Mouse (Mus musculus) large intestine, adult 2 months (tissue): ENCODE results near the gene Tead4. TPM values are rescaled to one million over a fixed set of nuclear protein-coding genes. Genes with fewer than 3 reads are reported as not detected.

Experiments used
- DNase-seq: peaks from one replicate; pipeline ENCODE4 v3.0.0-alpha.2; 2012; ENCODE audit warnings: low read depth, low spot score
- WGBS: fragments of 180-500 bp; shearing (Covaris S2); methylation state at CpG from one replicate; pipeline ENCODE4 v1.1.7; 2018; 5-methylcytosine and 5-hydroxymethylcytosine counted together
- polyA plus RNA-seq: library from polyadenylated mRNA; depleted of rRNA; stranded (reverse); fragments of >200 nt; gene quantifications from 2 replicates; pipeline ENCODE4 v1.2.3, GENCODE M21; 2012; rRNA removed

Tead4 gene
- polyA plus RNA-seq, 1 experiment, result 0.77 TPM

GRCm38 (mm10) chr6:128183521-128183920 is 117.1 kb downstream of the Tead4 start:
- DNase-seq, result no peak
- 23% methylated on average over 2 of the region's 2 CpGs for WGBS

DNA sequence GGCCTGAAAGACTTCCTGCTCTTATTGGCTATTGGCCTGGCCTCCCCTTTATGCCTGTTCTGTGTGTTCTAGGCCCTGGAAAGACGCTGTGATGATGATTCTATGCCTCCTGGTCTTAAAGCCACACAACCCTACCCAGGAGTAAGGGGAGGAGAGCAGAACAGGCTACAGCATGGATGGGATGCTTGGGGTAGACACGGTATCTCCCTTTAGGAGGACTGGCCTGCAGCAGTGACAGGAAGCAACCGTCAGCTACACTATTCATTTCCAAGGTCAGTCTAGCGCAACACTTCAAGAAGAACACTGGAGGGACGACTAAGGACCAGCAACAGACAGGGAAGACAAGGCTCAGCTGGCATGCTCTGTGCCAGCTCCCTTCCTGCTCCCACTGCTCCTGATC is 119.4 kb downstream of the Tead4 start:
- WGBS, result 67% methylated on average over 5 of the region's 5 CpGs
- no peak for DNase-seq

DNA sequence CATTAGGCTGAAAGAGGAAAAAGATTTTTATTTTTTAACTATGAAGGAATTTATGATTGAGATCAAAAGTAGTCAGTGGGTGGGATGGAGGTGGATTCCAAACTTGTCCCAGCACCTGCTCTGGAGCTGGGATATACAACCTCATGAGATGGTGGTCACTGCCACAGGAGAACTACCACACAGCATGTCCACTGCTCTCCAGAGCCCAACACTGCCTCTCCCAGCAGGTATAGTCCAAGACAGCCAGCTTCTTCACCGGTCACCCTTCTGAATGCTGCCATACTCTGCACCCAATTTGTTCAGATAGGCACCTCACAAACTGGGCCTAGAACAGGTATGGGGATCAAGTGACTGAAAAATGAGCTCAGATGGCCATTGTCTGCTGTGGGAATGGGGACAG is 121.0 kb downstream of the Tead4 start:
- WGBS, result 100% methylated on average over 1 of the region's 1 CpGs
- no peak for DNase-seq

DNA sequence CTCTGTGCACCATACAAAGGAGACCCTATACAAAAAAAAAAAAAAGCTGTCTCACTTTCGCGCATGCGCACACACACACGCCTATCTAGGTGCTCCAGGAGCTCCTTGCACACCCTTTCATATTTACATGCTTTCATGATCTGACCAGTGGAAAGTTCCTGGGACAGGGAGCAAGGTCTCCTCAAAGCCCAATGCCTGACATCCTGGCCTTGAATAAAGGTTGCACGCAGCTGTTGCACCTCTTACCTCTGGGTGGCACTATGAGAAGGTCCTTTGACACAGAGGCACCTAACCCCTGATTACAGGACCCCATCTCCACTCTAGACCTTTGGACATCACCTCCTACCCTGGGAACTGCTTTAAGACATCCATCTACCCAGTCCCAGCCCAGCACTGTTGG is 121.4 kb downstream of the Tead4 start:
- no peak for DNase-seq
- WGBS, result 79% methylated on average over 5 of the region's 5 CpGs

- DNase-seq, result no peak
- WGBS, result 96% methylated on average over 2 of the region's 2 CpGs
Measured at GRCm38 (mm10) chr6:128178681-128179080, 121.9 kb downstream of the Tead4 start.

Other genes starting within 250 kb of the Tead4 start
- gene Tspan9, start 157.2 kb downstream of the Tead4 start, polyA plus RNA-seq, result 28.9 and 34.7 TPM in 2 replicates
- gene Tulp3, start 55.0 kb upstream of the Tead4 start, polyA plus RNA-seq, result 4.0 and 4.7 TPM in 2 replicates
- 16.7 and 21.3 TPM in 2 replicates for gene Rhno1, start 62.1 kb upstream of the Tead4 start, polyA plus RNA-seq
- gene Foxm1, start 62.1 kb upstream of the Tead4 start, polyA plus RNA-seq, result 24.8 and 30.4 TPM in 2 replicates
- gene Tex52, start 74.6 kb upstream of the Tead4 start, polyA plus RNA-seq, result 0.06 and 0.22 TPM in 2 replicates
- not detected in 2 replicates for gene Gm44596, start 74.7 kb upstream of the Tead4 start, polyA plus RNA-seq
- gene Nrip2, start 98.5 kb upstream of the Tead4 start, polyA plus RNA-seq, result 0.51 and 0.69 TPM in 2 replicates
- gene Itfg2, start 124.1 kb upstream of the Tead4 start, polyA plus RNA-seq, result 18.7 and 19.3 TPM in 2 replicates
- 162 and 189 TPM in 2 replicates for gene Fkbp4, start 137.9 kb upstream of the Tead4 start, polyA plus RNA-seq
- gene Pzp, start 225.9 kb upstream of the Tead4 start, polyA plus RNA-seq, result 0.02 and 0.15 TPM in 2 replicates